Mouse (Mus musculus) lung, postnatal 10 days (tissue): ENCODE results near the gene Slc25a39.

ENCODE experiments used
- DNase-seq: peaks from one replicate; pipeline ENCODE4 v3.0.0; 2021

Slc25a39 gene

DNA sequence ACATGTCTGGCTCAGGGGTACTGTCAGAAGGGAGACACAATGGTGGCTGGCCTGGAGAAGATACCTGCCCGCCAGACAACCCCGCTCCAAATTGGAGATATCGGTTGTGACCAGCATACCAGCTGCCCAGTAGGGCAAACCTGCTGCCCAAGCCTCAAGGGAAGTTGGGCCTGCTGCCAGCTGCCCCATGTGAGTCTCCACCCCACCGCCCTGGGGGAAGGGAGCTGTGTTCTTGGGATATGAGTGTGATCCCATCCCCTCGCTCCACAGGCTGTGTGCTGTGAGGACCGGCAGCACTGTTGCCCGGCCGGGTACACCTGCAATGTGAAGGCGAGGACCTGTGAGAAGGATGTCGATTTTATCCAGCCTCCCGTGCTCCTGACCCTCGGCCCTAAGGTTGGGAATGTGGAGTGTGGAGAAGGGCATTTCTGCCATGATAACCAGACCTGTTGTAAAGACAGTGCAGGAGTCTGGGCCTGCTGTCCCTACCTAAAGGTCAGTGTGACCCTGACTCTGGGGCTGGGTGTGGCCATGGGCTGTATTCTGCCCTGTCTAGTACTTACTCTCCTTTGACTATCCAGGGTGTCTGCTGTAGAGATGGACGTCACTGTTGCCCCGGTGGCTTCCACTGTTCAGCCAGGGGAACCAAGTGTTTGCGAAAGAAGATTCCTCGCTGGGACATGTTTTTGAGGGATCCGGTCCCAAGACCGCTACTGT, 28.2 kb upstream of the Slc25a39 start:
- no peak for DNase-seq

DNA sequence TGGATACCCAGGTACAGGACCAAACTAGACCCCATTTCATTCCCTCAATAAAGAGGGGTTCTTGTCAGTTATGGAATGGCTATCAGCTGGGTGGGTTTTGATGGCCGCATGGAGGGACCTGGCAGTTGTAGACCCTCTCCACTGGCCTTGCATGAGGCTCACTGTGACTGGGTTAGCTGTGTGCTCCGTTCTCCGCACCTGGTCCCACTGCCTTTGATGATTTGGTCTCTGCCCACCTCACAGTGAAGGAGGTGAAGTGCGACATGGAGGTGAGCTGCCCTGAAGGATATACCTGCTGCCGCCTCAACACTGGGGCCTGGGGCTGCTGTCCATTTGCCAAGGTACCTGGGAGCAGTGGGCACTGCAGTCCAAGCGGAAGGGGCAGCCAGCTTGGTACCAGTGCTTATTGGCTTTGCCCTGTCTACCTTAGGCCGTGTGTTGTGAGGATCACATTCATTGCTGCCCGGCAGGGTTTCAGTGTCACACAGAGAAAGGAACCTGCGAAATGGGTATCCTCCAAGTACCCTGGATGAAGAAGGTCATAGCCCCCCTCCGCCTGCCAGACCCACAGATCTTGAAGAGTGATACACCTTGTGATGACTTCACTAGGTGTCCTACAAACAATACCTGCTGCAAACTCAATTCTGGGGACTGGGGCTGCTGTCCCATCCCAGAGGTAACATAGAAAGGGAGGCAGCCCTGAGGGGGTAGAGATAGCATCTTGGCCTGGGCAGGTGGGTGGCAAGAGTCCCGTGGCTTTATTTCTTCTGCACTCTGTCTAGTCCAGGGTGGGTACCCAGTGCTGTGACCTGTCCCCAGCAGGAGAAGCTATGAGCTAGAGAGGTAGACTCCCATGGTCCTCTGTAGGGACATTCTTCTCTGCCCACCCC, 27.3 kb upstream of the Slc25a39 start:
- no peak for DNase-seq

- peak; percentile 92 for DNase-seq
Measured at GRCm38 (mm10) chr11:102434406-102434805, 26.7 kb upstream of the Slc25a39 start.

DNA sequence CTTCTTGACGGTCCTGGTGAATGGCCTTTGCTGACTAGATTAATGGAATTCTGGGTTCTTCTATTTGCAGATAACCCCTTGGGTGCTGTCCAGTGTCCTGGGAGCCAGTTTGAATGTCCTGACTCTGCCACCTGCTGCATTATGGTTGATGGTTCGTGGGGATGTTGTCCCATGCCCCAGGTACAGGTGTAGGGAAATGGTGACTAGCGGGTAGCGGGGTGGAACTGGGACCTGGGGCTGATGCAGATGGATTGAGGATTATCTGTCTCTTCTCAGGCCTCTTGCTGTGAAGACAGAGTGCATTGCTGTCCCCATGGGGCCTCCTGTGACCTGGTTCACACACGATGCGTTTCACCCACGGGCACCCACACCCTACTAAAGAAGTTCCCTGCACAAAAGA, 26.1 kb upstream of the Slc25a39 start:
- DNase-seq, result no peak

DNA sequence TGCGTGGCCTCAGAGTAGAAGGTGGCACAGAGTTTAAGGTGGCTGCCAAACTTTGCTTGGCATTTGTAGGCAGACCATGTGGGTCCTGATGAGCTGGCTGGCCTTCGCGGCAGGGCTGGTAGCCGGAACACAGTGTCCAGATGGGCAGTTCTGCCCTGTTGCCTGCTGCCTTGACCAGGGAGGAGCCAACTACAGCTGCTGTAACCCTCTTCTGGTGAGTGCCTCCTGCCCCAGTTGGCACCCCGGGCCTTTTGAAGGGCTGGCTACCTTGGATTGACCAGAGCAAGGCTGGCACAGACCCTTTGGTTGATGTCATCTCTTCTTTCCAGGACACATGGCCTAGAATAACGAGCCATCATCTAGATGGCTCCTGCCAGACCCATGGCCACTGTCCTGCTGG, 25.1 kb upstream of the Slc25a39 start:
- DNase-seq, result no peak

GRCm38 (mm10) chr11:102432115-102432843, 24.5 kb upstream of the Slc25a39 start:
- no peak for DNase-seq

DNA sequence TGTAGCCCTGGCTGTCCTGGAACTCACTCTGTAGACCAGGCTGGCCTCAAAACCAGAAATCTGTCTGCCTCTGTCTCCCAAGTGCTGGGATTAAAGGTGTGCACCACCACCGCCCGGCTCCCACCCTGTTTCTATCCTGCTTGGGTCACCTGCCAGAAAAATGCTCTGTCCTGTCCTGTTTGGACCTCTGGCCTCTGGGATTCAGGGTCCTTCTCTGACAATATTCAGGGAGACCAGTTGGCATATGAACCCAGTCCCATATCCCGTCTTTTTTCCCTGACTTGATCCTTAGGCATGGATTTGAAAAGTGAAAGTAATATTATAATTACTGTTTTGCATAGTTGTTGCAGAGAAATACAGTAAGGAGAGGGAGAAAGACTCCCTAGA, 24.0 kb upstream of the Slc25a39 start:
- no peak for DNase-seq

- peak; percentile 92 for DNase-seq
Measured at GRCm38 (mm10) chr11:102431018-102431645, 23.4 kb upstream of the Slc25a39 start.

GRCm38 (mm10) chr11:102430121-102431017, 22.6 kb upstream of the Slc25a39 start, which contains the start of gene Grn:
TSS of gene Grn (plus strand) at chr11:102430315.
- peak; percentile 96 for DNase-seq

DNA sequence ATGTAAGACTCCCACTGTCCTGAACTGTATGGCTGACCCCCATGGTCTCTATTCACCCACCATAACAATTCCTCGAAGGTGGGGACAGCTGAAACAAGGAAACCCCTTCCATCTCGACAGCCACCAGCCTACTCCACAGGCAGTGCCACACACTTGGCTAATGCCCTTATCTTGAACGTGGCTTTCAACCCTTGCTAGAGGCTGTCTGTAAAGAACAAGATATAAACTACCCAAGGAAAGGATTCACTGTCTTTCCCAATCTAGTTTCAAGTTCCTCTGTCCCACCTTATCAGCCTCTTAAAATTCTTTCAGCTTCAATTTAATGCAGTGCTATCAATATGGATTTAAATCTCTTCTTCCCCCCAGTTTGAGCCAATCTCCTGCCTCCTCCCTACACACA, 21.8 kb upstream of the Slc25a39 start:
- DNase-seq, result no peak

- DNase-seq, result no peak
Measured at GRCm38 (mm10) chr11:102428981-102429540, 21.3 kb upstream of the Slc25a39 start.

- DNase-seq, result peak; percentile 73
Measured at GRCm38 (mm10) chr11:102425555-102426316, 18.0 kb upstream of the Slc25a39 start.

DNA sequence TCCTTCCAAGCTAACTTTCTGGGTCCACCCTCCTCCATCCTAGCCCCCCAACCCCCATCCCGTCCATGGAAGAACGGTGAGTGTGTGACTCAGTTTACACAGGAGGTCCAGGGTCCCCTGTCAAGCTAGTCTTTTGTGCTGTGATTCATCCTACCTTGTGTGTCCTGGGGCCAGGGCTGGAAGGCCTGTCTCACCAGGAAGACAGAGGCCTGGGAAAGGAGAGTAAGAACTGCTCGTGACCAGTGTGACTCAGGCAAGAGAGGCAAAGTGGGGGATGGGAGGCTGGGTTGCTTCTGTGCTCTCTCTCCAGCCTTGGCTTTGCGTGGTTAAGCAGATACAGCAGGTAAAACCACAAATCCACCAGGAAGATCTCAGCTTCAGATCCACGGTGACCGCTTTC, 16.9 kb upstream of the Slc25a39 start:
- DNase-seq, result peak; percentile 2

DNA sequence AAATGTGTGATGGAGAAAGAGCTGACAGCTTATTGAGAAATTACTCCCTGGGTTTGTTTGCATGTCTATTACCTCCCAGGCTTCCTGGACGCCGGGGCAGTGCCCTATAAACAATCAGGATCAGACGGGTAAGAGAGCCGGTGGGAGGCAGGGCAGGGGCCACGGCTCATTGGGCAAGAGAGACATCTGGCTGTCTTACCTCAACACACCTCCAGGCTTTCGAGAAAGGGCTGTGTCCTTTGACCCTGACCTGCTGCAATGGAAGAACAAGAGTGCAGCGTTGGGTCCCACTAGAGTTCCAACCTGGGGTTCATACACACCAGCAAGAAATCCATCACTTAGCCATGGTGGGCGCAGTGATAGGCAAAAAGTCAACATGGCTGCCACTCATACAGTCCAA, 13.8 kb upstream of the Slc25a39 start:
- no peak for DNase-seq

DNA sequence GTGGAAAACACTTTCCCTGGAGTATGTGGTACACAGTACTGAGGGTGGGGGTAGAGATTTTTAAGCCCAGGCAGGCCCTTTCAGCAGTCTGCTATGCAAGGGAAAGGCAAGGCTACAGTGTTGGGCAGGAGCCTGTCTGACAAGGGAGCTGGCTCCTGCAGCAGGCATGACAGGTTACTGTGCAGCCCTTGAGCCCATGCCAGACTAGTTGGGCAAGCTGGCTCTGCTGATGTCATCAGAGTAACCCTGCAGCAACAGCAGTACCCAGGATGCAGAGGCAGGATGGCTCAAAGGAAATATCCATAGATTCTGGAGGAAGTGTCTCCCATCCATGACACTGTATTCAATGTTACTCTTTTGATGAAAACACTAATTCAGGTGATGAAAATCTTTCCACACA, 11.1 kb upstream of the Slc25a39 start:
- DNase-seq, result peak; percentile 1

GRCm38 (mm10) chr11:102417160-102417559, 9.4 kb upstream of the Slc25a39 start:
- peak; percentile 1 for DNase-seq

- no peak for DNase-seq
Measured at GRCm38 (mm10) chr11:102415034-102415802, 7.5 kb upstream of the Slc25a39 start.

DNA sequence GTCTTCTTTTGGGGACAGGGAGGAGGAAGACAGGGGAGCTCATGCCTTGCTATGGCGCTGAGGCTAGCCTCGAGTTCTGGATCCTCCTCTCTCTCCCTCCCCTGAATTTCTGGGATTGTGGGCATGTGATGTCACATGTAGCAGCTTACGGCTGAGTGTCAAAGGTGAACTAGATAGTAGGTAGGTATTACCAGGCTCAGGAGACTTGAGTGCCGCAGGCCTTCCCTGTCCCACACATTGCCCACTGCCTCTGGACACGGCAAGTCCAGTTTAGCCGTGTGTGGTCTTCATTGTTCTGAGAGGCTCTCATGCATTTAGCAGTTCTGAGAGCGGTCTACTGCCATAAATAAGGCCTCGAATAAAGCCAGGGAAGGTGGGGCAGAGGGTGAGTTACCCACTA, 5.3 kb upstream of the Slc25a39 start:
- no peak for DNase-seq

DNA sequence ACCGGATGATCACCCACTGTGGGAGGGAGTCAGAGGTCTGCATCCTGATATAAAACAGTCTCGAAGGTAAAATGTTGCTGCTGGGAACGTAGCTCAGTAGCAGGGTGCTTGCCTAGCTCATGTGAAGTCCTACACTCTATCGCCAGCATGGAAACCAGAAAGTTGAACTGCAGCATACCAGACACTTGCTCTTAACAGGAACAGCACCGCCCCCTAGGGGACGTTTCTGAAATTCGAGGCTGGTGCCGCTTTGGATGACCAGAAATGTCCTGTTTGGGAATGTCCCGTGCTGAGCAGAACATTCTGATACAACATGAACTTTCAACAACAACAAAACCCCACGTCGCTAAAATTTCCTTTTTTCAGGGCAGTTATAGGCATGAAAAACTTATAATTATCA, 4.0 kb upstream of the Slc25a39 start:
- peak; percentile 96 for DNase-seq

- DNase-seq, result no peak
Measured at GRCm38 (mm10) chr11:102411061-102411460, 3.3 kb upstream of the Slc25a39 start.
